Mouse (Mus musculus) right cerebral cortex, postnatal 10 days (tissue): Measurements from ENCODE around the gene Lrp1.

Experiments used
- DNase-seq, 2 experiments: peaks; one replicate each; pipeline ENCODE4 v3.0.0; 2021; ENCODE audit warnings: low spot score in 2 of 2

Gene Lrp1

DNA sequence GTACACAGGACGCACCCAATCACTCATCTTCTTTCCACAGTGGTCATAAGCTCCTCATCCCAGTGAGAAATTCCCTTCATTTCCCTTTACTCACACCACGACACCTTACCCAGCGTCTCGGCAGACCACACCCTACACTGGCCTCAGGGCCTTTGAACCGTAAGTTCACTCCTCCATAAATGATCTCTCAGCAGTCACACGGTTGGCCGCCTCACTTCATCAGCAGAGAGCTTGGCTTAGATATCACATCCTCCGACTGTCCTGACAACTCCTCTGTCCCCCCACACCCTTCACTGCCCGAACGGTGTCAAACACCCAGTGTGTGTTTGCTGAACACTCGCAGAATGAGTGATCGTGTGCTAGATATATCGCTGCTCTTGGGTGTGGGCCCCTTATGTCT, 28.1 kb downstream of the Lrp1 start:
- no peak for DNase-seq

DNA sequence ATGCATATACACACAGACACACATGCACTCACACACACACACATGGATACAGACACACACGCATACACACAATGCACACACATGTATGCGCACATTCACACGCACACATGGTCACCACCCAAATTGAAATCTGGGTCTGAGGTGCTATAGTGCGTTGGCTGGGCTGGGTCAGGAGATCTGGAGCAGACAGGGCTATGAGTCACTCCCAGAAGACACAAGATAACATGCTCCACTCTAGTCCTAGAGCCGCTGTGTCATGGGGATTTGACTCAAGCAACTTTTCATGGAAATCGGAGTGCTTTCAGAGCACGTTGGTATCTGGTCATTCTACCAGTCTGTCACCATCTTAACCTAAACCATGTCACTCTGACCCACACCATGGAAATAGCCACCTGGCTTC, 28.5 kb downstream of the Lrp1 start:
- no peak for DNase-seq

DNA sequence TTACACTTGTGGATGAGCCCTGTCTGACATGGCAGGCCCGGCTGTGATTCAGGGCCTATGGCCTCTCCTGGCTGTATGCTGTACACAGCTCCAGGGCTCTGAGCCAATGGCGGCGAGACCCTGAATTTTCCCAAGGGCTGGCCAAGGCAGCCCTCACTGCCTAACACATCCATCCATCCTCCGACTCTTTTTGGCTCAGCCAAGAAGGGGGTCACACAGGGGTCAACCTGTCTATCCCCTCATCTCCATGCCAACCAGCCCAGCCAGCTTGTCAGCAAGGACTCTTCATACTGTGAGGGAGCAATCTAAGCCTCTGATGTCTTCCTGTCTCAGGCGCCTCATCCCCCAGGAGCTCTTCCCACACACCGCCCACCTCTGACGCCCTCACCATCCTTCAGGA, 29.4 kb downstream of the Lrp1 start:
- DNase-seq = no peak

DNA sequence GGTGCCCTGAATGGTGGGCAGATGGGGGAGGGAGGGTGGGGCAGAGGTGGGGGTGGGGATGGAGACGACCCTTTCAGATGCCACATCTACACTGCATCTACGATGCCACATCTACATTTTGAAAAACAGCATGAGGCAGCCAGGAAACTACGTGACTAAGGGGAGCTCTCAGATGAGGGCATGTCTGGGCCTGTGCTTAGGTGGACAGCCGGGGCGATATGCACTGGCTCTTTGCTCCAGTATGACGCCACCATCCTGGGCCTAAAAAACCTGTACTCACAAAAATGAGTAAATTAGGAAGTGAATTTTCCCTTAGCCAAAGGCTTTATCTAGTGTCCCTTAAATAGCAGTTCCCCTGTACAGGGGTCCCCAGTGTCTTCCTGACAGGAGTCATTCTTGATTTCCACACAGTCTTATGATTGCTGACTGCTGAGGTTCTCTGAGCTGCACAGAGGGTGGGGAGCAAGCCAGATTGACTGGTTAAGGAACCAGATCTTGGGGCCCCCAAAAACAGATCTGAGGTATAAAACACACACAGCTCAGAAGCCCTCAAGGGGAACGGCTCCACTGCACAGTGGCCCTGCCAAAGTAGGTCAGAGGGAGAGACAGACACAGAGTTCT, 30.0 kb downstream of the Lrp1 start:
- DNase-seq = no peak

DNA sequence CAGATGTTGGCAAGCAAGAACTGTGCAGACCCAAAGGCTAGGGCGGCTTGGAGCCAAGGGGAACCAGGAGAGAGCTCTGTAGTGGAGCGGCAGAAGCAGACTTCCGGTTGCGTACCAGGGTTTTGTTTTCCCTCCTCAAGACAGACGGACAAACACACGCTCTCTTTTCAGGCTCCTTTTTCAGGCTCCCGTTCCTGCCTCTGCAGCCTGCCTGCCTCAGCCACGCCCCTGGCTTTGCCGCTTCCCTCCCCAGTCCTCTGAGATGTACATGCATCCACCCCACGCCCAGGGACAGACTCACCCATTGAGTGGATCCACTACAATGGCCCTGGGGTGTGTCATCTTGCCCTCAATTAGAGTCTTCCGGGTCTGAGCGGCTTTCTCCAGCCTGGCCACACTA, 30.7 kb downstream of the Lrp1 start:
- no peak for DNase-seq

DNA sequence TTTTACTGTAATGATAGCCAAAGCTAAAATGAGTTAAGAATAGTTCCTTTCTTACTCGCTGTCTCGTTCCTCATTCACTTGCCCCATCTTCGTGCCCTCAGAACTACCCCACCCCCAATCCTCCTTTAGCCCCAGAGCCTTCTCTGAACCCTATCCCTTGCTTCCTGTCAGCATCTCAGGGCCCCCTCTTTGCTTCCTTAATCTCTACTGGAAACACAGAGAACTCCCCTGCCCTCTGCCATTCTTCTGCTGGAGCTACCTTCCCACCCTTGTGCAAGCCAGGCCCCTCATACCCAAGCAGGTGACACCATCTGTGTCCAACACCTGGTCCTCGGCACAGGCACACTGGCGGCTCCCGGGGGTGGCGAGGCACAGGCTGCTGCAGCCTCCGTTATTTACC, 33.2 kb downstream of the Lrp1 start:
- DNase-seq = no peak

DNA sequence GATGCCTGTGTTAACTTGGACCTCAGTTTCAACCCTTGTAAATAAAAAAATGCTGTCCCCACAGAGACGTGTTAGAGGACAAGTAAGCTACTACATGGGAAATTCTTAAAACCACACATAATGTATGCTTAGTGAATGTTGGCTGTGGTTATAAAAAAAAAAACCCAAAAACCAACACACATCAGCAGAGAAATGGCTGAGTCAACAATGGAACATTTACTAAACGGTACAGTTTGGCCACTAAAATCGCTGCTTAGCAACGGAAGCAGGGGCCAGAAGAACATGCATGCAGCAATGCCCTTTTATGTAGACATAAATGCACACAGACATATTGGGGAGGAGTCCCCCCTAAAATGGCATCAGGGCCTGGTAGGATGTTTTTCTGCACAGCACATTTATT, 34.7 kb downstream of the Lrp1 start:
- no peak for DNase-seq

DNA sequence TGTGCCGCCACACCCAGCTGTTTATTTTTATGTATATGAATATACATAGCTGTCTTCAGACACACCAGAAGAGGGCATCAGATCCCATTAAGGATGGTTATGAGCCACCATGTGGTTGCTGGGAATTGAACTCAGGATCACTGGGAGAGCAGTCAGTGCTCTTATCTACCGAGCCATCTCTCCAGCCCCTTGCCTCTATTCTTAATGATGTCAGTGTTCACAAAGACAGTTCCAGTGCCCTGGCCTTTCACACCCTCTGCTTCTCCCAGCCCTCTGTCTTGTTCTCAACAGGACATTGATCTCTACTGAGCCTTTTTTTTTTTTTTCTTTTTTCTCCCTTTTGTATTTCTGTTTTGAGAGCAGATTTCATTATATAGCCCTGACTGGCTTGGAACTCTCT, 35.4 kb downstream of the Lrp1 start:
- no peak for DNase-seq

DNA sequence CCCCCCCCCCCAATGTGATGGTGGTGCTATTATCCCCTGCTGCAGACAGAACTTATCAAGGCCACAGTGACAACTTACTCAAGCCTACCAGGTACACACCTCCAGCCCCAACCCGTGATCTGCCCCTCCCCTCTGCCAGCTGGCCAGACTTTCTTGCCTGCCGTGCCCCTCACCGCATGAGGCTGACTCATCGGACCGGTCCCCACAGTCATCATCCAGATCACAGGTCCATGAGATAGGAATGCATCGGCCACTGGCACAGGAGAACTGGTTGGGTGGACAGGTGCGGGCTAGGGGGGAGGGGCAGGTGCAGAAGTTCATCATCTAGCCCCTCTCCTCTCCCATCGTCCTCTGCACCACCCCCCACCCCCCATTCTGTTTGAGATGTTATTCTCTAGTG, 37.3 kb downstream of the Lrp1 start:
- no peak for DNase-seq

DNA sequence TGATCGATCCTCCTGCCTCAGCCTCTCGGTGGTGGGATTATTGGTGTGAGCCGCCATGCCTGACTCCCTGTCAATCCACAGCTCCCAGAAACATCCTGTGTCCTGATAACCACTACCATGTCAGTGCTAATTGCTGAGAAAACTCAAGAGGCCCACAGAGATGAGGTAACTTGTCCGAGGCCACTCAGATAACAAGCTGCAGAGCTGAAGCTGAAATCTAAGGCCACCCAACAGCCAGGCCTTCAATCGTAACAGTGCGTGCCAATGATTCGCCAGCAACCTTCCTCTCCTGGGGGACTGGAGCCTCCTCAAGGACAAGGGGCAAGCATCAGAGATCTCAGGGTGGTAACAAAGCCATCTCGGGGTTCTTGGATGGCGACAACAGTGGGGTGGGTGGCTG, 39.7 kb downstream of the Lrp1 start:
- DNase-seq = no peak

DNA sequence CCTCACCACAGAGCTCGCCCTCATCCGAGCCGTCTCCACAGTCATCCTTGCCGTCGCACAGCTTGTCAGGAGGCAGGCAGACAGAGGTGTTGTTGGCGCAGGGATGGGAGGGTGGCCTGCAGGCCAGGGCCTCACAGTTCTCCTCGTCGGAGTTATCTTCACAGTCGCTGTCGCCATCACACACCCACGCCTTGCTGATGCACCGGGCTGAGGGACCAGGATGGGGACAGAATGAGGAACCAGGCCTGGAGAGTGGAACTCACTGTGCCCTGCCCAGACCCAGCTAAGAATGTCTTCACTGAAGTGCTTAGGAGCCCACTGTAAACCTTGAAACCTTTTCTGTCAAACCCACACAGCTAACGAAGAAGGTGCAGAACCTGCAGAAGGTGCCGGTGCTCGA, 43.0 kb downstream of the Lrp1 start:
- DNase-seq = no peak

DNA sequence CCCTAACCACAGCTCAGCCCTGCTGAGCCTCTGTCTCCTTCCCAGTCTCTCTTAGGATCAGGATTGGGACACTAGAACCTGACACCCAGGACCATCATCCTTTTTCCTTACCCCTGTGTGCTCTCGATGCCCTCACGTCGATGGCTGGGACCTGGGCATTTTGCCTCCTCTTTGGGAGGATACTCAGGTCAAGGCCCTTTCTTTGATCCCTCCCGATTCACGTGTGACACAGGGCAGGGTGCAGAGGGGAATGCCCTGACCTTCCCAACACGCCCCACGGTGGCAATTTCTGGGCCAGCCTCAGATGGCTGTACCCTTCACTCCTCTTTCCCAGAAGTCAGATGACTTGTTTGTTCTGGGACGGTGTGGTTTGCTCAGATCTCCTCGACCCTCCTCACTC, 43.8 kb downstream of the Lrp1 start:
- no peak for DNase-seq

DNA sequence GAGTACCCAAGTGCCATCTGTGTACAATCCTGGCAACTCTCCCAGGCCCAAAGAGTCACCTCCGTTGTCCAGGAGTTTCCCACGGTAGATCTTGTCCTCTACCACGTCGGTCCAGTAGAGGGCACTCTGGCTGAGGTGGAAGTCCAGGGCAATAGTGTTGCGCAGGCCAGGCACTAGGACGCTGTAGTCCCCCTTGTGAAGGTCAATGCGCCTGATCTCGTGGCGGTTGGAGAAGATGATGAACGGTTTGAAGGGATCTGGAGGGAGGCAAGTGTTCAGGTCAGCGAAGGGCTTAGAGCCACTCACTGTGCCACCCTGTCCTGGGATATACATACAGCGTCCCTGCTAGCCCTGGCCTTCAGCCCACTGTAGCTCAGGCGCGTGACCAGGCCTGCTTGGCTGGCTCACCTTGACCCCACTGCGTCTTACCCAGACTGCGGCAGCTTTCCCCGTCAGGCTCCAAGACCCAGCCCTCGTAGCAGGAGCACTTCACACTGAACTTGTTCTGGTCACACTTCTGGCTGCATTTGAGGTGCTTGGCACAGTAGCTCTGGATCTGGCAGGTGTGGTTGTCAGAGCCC, 44.5 kb downstream of the Lrp1 start:
- DNase-seq = peak in 1 of 2 experiments; percentile 64

DNA sequence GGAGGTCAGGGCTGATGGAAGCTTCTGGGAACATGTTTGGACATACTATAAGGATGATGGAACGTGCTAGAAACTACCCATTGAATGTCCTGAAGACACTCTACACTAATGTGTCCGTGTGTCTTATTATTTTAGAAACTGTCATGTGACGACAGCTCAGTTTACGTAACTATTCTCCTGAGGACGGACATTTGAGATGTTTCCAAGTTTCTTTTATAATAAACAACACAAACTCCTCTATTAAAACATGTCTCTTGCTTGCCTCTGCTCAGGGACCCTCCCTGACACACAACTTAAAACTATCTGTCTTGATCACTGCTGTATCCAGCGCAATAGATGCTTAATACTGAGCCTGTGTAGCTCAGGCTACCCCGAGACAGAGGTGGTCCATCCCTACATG, 45.2 kb downstream of the Lrp1 start:
- no peak for DNase-seq

DNA sequence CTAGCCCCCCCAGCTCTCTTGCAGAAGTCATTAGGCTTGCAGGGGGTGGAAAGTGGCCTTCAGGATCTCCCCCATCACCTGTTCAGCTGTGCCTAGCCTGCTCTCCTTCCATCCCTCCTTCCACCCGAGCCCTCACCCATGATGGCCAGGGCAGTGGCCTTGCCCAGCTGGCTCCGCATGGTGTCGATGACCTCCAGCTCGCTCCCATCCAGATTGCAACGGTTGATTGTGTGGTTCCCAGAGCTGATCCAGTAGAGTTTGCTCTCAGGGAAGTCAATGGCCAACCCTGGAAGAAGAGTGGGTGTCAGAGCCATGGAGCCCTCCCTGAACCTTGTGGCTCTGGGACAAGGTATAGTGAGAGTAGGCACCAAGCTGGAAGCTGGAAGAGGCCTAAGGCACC, 48.7 kb downstream of the Lrp1 start:
- DNase-seq = no peak

DNA sequence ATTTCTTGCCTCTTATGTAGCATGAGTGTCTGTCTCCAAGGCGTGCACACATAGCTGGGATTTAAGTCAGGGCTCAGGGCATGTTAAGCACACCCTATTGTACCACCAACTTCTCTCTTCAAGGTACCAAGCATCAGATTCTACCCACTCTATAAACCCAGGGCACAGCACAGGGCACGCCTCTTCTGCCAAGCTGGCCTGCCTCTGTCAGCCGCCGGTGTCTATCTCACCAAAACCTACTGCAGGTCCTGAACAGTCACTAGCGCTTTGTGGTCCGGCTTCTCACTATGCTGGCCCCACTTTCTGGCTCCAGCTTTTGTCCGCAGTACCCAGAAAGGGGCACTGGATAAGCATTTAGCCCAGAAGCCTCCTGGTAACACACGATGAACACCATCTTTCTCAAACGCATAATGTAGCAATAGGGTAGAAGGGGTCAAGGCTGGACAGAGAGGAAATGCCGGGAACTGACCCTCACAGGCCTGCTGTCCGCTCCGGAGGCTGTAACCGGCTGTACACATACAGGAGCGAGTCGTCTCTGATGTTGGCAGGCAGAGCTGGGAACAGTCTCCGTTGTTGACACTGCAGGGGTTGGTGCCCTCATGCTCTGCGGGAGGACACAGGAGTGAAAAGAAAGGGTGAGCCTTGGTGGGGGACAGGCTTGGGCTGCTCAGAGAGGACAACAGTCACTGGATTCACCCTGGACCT, 49.9 kb downstream of the Lrp1 start:
- DNase-seq = no peak

DNA sequence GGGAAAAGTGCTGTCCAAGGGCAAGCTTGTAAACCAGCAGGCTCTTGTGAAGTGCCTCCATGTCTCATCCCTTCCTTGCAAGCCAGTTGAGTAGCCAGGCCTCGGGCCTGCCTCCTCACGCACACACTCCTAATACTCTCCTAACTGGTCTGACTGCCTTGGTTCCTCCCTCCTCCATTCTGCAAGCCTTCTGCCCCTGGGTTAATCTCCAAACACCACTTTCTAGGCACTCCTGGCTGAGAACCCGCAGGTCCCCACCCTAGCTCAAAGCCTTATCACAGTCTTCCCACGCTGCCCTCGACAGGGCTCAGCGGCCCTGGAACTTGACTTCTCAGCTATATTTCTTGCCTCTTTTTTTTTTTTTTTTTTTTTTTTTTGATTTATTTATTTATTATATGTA, 50.6 kb downstream of the Lrp1 start:
- DNase-seq = no peak

DNA sequence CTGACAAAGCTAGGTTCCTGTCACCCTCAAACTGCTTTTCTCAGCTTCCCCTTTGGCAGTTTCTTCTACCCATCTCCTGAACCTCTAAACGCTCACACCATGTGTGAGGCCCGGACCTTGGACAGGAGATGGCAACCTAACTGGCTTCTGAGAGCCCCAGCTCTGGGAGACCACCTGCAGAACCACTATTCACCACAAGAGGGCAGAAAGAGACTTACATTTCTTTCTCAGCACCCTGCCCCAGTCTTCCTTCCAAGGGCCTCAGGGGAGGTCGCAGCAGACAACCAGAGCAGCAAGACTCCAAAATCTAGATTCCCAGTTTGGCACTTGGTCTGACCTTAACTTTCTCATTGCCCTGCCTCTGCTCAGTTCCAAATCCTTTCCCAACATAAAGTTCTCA, 51.5 kb downstream of the Lrp1 start:
- DNase-seq = peak; percentile 72 to 84

DNA sequence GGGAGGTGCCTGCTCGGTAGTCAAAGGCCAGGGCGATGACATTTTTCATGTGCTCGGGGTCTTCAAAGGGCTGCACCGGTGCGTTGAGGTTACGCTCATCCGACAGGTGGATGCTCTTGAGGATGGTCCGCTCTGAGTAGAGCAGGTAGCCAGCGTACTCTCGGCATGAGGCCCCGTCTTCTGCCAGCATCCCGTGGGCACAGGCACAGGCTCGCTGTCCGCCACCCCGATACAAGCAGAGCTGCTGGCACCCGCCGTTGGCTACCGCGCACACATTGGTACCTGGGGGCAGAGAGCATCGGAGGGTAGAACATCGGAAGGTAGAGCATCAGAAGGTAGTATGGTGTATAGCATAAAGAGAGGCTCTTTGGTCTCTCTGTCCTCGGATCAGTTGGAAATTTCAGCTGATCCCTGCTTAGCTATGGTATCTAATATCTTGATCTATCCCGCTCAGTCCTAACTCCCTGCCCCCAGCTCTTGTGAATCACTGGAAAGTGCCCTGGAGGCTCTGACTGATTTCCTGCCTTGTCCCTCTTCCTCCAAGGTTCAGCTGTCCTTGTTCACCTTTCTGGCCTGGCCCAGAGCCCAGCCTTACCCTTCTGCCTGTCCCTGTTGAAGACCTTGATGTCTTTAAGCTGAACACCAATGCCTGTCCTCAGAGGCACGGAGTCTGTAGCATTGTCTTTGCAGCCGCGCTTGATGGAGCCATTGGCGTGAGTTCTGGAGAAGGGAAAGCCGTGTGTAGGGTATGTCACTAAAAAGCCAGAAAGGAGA, 54.2 kb downstream of the Lrp1 start:
- DNase-seq = no peak

DNA sequence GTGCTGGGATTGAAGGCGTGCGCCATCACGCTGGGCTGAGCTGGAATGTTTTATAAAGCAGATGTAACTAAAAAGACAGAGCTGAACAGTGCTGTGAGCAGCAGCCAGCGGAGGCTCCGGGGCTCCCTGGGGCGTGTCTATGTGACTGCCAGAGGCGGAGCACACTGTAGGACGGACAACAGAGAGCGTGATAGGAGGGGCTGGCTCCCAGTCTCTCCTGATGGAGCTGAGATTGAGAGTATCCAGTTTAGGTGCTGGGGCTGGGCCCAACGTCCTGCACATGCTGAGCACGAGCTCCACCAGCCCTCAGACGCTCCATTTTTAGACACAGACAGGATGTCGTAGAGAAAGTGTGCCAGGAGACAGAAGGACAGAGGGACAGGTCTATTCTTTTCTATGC, 56.6 kb downstream of the Lrp1 start:
- no peak for DNase-seq

DNA sequence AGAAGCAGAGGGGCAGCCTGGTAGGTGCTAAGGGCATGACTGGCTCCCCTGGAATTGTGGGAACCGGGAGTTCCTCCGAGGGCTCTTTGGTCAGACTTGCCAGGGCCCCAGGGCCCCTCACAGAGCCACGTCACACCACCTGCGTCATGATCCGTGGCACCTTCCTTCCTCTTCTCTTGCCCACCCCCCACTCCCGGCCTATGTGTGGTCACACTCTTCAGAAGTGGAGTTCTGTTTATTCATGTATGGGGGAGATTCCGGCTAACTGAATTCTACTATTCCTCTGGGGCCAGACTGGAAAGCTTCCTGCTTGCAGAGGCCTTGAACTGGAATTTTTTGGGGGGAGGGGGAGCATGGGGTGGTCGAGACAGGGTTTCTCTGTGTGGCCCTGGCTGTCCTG, 57.1 kb downstream of the Lrp1 start:
- no peak for DNase-seq

DNA sequence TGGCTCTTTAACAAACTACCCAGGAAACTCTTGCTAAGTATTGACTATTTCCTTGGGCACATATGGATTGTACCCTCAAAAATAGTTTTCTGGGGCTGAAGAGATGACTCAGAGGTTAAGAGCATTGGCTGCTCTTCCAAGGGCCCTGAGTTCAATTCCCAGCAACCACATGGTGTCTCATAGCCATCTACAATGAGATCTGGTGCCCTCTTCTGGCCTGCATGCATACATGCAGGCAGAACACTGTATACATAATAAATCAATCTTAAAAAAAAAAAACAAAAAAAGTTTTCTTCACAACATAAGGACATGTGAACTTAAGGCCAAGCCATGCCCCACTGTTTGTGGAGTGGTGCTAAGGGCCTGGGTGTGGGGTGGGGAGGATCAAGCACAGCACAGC, 59.8 kb downstream of the Lrp1 start:
- no peak for DNase-seq

DNA sequence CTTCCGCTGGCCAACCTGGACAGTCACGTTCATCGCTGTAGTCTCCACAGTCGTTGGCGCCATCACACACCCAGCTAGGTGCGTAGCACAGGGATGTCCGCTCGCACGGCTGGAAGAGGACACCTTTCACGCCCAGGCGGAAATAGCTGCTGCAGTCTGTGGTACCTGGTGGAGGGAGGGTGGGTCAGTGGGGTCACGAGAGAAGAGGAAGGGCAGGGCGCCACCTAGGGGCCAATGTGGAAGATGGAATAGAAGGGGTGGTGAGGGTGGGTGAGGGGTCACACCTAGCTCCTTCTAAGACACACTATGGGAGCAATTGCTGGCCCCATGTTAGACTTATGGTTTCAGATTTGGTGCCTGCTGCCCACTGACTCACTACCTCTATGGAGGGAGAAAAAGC, 63.6 kb downstream of the Lrp1 start:
- DNase-seq = no peak
